Mouse (Mus musculus): Measurements from ENCODE around the gene 1500009C09Rik. TPM values are rescaled to one million over a fixed set of nuclear protein-coding genes. Genes with fewer than 3 reads are reported as not detected.

The 1500009C09Rik gene
- total RNA-seq, 2 experiments from 2014 or later: not detected

- DNase-seq (ENCODE audit: low spot score in 2 of 2): no peak
These were observed 4.9 kb upstream of the 1500009C09Rik start for GRCm38 (mm10) chr15:82247131-82247776.

GRCm38 (mm10) chr15:82251579-82251978, 618 bp upstream of the 1500009C09Rik start:
- no peak for DNase-seq (ENCODE audit: low spot score in 2 of 2)

- DNase-seq (ENCODE audit: low spot score in 2 of 2): no peak
These were observed 3.1 kb downstream of the 1500009C09Rik start for GRCm38 (mm10) chr15:82255248-82255647.

DNA sequence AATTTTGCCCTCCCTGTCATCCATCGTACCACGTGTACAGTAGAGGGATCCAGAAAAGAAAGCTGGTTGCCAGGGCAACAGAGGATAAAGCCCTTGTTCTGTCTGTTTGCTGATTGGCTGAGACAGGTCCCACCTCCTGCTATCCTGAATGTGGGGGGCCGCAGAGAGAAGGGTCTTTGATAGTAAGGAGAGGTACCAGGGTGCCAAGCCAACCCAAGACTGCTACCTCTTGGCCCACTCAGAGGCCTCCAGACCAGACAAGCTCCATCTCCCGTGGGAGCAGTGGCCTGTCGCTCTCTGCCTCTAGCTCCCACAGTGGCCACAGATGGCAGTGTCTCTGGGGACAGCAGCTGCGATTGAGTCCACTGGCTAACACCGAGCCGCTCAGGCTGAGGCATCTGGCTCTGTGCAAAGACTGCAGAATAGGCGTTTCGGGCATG, 3.8 kb downstream of the 1500009C09Rik start:
- no peak for DNase-seq (ENCODE audit: low spot score in 2 of 2)

DNA sequence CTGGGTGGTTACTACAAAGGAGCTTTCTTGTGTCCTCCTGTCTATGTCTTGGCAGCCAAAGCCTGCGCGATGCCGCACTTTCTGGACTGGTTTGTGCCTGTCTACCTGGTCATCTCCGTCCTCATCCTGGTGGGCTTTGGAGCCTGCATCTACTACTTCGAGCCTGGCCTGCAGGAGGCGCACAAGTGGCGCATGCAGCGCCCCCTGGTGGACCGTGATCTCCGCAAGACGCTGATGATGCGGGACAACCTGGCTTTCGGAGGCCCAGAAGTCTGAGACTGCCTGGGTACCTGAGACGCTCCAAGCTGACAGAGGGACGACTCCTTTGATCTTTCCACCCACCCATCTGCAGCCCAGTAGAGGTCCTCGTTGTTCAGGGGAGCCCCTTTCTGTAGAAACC, 7.3 kb downstream of the 1500009C09Rik start:
- DNase-seq (ENCODE audit: low spot score in 2 of 2): peak; percentile 57 to 73

DNA sequence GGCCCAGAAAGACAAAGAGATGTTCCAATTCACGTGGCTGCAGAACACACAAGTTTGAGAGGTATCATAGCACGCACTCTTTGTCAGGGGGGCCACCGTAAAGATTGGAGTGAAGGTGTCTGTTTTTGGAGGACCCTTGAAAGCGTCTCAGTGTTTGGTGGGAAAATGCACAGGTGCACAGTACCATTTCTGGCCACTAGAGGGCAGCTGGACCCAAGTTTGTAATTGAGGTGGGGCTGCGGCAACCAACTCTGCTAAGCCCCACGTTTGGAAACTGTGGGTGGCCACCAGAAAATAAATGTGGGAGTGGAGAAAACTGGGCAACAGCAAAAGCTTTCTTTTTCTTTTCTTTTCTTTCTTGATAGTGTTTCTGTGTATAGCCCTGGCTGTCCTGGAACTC, 14.2 kb downstream of the 1500009C09Rik start:
- DNase-seq (ENCODE audit: low spot score in 2 of 2): peak in 1 of 2 experiments; percentile 59

- DNase-seq (ENCODE audit: low spot score in 2 of 2): no peak
These were observed 16.0 kb downstream of the 1500009C09Rik start for GRCm38 (mm10) chr15:82268185-82268584.

GRCm38 (mm10) chr15:82268783-82269182, 16.6 kb downstream of the 1500009C09Rik start:
- no peak for DNase-seq (ENCODE audit: low spot score in 2 of 2)

DNA sequence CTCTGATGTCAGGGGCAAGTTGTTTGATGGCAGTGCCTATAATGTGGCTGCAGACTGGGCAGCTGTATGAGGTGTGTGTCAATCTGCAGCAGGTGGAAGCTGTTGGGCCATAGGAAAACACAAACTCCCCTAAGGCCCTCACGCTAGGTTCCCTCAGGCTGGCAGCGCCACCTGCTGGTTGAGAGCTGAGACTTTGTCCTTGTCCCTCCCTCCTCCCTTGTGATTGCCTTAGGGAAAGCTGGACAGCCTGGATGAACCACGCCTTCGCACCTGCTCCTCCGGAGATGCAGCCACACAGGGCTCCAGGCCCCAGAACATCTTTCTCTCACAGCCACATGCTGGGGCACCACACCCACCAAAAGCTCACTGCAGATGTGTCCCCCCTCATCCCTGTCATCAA, 19.0 kb downstream of the 1500009C09Rik start:
- DNase-seq (ENCODE audit: low spot score in 2 of 2): peak; percentile 46 to 72

DNA sequence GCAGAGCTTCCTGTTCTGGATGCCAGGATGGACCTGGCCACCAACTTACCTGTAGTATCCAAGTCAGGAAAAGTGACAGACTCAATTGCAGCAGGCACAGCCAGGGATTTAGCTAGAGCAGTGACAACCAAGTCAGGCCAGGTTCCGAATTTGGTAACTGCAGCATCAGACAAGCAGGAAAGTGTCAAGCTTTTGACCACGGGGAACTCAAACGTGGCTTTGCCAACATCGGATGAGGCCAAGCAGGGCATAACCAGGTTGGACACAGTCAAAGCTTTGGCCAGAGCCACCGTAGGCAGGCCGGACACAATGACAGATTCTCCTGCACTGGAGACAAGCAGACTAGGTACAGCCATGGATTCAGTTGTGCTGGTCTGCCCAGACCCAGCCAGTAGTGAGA, 20.1 kb downstream of the 1500009C09Rik start:
- DNase-seq (ENCODE audit: low spot score in 2 of 2): no peak

DNA sequence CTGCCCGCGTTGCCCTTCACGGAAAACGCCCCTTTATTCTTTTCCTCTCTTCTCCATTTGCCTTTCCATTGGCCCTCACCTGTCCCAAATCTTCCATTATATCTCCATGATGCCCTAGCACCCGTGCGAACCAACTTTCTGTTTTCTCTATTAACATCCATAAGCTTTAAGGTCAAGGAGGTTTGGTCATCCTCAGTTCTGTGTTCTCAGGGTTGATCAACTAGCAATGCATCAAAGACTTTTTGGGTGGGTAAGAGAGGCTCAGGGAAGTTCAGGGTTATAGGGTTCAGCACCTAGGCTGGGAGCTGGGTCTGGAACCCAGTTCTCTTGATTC, 22.4 kb downstream of the 1500009C09Rik start, which contains the start of gene Sept3:
Gene Sept3 (plus strand): TSS at position 301 of the 334 bp plus-strand sequence.
- no peak for DNase-seq (ENCODE audit: low spot score in 2 of 2)

GRCm38 (mm10) chr15:82274927-82275901, 23.0 kb downstream of the 1500009C09Rik start:
- DNase-seq (ENCODE audit: low spot score in 2 of 2): no peak

GRCm38 (mm10) chr15:82277591-82277990, 25.4 kb downstream of the 1500009C09Rik start:
- DNase-seq (ENCODE audit: low spot score in 2 of 2): no peak

- DNase-seq (ENCODE audit: low spot score in 2 of 2): no peak
These were observed 28.4 kb downstream of the 1500009C09Rik start for GRCm38 (mm10) chr15:82280638-82281037.

- DNase-seq (ENCODE audit: low spot score in 2 of 2): no peak
These were observed 34.0 kb downstream of the 1500009C09Rik start for GRCm38 (mm10) chr15:82286157-82286556.

- no peak for DNase-seq (ENCODE audit: low spot score in 2 of 2)
These were observed 38.1 kb downstream of the 1500009C09Rik start for GRCm38 (mm10) chr15:82290252-82290651.

DNA sequence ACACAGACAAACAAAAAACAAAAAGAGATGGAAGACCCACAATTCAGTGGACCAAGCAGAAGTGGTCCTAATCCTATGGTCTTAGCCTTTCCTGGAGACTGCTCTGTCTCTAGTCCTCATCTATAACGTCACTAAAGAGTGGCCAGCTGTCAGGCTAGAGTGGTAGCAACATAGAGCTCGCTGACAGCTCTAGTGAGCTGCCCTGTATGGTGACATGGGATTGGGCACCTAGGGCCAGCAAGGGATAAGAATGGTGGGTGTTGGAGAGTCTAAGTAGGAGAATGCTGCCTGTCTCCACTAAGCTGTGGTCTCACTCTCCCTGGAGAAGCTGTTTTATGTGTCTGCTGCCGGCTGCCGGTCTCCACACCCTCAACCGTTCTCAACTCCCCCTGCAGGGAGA, 40.7 kb downstream of the 1500009C09Rik start:
- DNase-seq (ENCODE audit: low spot score in 2 of 2): no peak

DNA sequence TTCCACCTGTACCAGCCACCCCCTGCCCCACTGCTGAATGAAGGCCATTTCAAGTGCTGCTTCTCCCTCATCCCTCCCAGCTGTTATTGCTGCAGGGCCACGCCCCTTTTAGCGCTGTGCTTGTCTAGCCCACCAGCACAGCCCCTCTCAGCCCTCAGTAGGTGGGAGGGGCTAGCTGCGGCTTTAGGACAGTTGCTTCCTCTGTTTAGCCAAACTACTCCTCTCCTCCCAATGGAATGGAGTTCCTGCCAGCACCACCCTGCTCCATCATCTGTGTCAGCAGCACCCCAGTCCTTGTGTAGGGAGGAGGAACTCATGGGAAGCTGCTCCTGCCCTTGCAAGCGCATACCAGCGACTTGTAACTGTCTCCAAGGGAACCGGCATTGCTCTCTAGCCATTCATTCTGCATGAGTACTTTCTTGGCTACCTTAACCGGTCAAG, 41.1 kb downstream of the 1500009C09Rik start:
- no peak for DNase-seq (ENCODE audit: low spot score in 2 of 2)

DNA sequence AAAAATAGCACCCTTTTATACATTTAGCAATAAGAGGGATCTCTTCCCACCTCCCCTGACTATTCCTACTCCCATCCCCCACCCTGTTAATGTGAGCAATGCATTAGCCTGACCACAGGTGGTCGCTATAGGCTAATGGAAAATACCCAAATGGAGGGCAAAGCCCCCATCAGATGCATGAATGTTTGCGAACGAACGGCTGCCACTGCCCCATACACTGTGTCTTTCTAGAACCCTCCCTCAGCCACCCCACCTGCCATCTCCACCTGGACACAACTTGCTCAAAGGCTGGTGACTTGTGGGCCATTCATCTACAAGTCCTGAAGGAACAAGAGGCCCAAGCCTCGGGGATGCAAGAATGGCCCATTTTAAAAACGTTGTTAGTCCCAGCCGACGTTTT, 41.9 kb downstream of the 1500009C09Rik start:
- DNase-seq (ENCODE audit: low spot score in 2 of 2): no peak

DNA sequence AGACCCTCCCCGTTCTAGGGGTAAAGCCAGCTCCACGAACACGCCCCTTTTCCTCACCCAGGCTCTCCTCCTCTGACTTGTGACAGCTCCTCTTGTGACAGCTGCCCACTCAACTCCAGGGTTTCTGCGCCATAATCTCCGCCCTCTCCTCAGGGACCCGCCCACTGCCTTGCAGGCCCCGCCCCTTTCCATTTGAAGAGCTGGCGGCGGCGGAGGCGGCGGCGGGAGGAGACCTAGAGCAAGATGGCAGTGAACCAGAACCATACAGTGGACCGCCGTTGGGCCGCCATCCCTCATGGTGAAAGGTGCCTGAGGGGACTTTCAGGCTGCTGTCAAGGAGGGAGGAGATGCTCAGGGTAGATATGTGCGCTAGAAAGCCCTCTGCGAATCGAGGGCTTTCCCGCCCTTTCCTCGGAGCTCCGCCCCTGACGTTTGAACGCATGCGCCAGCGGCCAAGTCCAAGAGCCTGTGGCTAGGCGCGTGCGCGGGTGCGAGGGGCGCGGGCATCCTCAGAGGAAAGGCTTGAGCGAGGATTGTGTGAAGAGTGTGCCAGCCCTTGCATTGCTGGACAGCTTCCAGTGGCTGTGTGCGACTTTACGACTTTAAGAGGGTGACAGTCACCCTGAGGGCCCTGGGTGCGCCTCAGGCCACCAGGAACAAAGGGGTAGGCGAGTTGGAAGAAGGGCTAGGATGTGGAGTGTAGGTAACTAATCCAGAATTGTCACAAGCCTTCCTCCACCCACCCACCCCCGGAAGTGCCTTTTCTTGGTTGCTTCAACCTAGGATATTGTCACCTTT, 46.8 kb downstream of the 1500009C09Rik start, which contains the start of gene Wbp2nl:
Gene Wbp2nl (plus strand): TSS at position 191 of the 798 bp plus-strand sequence.
- DNase-seq (ENCODE audit: low spot score in 2 of 2): no peak

- DNase-seq (ENCODE audit: low spot score in 2 of 2): no peak
These were observed 54.9 kb downstream of the 1500009C09Rik start for GRCm38 (mm10) chr15:82307107-82307506.
